Mouse (Mus musculus): ENCODE results near the gene Rab5if. TPM values are rescaled to one million over a fixed set of nuclear protein-coding genes. Genes with fewer than 3 reads are reported as not detected.
A peak's percentile ranks its signal among the peaks of the same experiment; 100 is the strongest.
"Not testable (repeated sequence)": the region's sequence is repeated elsewhere in the genome, so short reads cannot be mapped to it uniquely, and the experiment has no call there.

Gene Rab5if
- polyA plus RNA-seq, 1 experiment: 134 TPM

DNA sequence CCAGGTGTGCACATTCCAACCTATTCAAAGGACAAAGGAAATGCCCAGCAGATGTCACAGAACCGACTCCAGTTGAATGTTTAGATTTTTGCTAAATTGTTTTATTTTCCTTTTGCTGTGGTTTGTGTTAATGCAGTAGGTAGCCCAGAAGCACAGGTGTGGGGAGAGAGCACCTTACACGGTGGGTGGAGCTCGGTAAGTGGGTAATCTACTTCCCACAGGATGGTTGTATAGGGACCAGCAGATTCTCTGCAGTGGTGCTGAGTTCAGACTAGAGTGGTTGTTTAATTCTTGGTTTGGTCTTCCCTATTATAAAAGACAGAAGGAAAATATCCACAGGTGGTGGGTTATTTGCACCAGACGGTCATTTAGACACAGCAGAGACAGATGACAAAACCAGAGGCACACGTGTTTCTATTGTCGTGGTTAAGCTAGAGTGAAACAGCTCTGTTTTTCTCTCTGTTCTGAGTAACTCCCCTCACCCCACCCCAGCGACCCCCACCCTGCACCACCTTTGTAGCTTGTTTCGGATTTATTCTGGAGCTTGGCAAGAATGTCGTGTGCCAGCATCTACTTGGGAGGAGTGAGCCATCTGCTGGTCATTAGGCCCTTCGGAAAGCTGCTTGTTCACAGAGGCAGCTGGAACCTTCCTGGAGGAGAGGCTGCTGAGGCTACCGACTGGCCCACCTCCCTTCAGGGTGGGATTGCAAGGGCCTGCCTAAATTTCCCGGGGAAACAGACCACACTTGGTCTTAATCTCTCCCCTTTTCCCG, 8.7 kb upstream of the Rab5if start:
- not testable (repeated sequence) for DNase-seq (ENCODE audit: low spot score)

DNA sequence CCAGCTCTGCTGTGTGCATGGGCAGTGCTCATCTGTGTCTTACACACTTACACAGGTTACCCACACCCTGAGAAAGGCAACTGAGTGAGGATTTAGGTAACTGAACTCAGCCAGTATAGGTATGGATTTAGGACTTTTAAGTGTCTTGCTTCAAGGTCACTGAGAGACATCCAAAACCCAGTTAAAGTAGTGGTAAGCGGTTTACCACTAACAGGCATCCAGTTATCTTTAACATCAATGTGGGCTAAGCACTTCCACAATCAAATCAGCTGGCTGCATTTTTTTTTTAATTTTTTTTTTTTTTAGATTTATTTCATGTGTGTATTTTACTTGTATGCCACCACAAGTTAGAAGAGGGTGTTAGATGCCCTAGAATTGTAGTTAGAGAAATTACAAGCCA, 6.6 kb upstream of the Rab5if start:
- no peak for DNase-seq (ENCODE audit: low spot score)

DNA sequence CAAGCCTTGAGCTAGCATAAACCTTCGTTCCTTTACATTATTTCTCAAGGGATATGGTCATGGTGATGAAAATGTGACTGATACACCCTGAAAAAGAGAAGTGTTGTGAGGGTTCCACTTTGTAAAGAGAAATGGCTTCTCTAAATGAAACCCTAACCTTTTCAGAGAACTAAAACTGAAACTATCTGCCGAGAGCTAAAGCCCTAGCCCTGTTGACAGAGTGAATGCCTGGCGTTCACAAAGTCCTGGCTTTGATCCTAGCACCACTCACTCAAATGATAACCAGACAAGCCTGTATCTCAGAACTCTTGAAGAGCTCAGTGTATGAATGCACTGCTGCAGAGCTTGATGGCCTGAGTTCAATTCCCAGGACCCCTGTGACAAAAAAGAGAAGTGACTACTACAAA, 5.5 kb upstream of the Rab5if start:
- DNase-seq (ENCODE audit: low spot score): no peak

DNA sequence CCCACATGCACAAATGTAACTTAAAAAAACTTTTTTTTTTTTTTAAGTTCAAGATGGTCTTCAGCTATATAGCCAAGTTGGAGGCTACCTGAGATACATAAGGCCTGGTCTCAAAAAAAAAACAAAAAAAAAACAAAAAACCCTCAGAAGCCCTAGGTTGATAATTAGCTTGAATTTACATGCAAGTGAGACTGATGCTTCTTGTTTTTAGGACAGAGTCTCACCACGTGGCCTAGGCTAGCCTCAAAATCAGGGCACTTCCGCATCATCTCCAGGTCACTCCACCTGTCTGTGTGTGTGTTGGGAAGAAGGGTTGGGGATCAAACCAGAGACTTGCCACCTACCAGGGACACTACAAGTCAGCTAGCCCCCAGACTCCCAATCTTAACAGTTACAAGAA, 5.1 kb upstream of the Rab5if start, which contains the start of gene 4930518I15Rik:
TSS of gene 4930518I15Rik (minus strand) at position 112 of the 400 bp plus-strand sequence.
- DNase-seq (ENCODE audit: low spot score): no peak

DNA sequence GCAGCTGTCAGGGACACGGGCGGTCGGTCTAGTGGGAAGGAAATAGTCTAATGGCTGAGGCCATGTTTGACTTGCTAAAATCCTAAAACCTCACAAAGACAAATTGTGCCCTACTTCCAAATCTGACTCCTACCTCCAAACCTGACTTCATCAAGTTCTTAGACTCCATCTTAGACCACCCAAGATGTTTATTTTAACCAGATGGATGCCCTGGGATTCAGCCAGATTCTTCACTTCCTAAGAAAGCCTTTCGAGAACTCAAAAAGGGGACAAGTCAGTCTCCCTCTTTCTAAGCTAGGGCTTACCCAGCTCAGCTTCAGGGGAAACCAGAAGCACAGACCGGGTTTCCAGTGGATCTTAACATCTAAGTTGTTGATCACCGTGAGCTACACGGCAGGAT, 4.3 kb upstream of the Rab5if start:
- DNase-seq (ENCODE audit: low spot score): no peak

DNA sequence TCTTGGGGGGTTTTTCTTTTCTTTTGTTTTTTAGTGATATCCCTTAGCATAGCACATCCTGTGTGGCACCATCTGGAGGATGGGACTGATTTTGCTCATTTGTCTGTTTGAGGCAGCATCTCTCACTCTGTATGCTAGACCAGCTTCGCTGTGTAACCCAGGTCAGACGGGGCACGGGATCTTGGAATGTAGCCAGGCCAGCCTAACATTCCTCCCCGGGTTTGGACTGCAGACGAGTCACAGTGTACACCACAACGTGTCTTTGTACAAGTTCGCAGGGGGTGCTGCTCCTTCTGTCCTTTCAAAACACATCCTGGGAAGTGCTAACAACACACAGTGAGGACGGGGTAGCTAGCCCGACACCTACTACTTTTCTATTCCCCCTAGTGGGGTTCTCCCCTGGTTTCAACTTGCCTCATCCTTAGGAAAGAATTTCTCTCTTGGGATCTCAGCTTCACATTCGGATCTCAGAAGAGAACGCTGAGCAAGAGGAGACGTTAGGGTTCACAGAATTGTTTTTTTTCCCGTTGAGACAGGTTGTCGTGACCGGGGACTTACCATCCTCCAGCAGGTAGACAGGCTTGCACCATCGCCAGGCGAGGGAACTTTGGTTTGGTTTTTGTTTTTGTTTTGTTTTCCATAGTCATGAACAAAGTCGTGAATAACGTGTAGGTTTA, 749 bp upstream of the Rab5if start:
- DNase-seq (ENCODE audit: low spot score): no peak

DNA sequence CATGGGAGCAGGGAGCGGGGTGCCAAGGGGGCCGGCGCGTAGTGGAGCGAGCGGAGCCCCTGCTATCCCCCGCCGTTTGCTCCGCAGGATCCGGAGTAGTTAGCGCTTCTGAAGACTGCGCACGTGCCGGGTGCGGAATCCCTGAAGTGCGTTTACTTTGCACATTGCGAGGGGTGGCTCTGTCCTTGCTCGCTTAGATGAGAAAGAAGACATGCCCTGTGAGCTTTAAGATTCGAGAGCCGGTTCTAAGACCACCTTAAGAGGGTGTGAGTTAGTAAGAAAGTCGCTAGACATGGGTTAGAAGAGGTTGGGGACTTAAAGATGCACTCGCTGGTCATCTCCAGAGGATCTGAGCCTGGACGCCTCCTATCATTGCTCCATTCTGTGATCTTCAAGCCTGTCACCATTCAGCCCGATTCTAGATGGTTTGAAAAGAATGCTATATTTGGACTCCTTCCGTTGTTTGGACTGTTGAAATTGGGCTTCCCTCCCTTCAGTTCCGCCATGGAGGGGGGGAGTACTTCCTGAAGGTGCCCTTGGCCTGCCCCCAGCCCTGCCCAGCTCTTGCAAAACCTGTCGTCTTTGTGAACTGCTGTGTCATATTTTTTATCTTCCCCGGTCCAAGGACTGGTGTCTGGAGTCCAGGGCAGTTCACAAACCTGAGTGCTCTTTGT, 696 bp downstream of the Rab5if start:
- DNase-seq (ENCODE audit: low spot score): peak; percentile 36

DNA sequence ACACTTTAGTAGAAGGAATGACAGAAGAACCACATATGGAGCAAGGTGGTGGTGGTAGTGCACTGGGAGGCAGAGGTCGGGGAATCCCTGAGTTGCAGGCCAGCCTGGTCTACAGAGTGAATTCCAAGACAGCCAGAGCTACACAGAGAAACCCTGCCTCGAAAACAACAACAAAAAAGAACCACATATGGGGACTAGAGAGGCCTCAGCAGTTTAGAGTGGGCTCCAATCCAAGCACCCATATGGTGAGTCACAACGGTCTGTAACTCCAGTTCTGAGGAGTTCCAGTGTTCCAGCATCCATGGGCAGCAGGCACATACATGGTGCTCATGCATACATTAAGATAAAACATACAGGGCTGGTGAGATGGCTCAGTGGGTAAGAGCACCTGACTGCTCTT, 1.6 kb downstream of the Rab5if start:
- DNase-seq (ENCODE audit: low spot score): no peak

DNA sequence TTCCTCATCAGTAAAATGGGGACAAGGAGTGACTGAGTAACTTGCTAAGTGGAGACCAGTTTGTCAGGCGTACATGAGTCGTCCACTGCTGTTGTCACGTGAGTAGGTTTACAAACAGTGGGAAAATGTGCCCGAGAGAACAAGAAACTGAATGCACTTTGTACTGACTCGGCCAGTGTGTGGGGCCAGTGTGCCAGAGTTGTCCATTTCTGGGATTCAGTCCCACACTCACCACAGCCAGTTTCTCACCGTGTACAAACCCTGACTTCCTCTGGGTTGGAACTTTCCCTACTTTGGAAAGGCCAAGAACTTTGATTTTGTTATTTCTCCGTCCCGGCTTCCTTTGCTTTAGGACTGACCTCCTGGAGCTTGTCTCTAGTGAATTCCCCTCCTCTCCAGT, 6.1 kb downstream of the Rab5if start:
- DNase-seq (ENCODE audit: low spot score): no peak

DNA sequence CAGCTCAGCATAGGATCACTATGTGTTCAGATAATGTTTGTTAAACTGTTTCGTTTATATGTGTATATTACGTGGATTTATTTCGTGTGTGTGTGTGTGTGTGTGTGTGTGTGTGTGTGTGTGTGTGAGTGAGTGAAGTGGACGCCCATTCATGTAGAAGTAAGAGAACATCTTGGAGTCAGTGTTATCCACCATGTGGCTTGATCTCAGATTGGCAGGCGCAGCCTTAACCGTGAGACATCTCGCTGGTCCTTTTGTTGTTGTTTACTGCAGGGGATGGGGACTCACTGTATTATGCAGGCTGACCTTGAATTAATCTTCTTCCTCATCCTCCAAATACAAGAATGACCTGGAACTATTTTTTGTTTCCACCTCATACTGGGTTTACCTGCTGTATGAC, 6.6 kb downstream of the Rab5if start:
- no peak for DNase-seq (ENCODE audit: low spot score)

DNA sequence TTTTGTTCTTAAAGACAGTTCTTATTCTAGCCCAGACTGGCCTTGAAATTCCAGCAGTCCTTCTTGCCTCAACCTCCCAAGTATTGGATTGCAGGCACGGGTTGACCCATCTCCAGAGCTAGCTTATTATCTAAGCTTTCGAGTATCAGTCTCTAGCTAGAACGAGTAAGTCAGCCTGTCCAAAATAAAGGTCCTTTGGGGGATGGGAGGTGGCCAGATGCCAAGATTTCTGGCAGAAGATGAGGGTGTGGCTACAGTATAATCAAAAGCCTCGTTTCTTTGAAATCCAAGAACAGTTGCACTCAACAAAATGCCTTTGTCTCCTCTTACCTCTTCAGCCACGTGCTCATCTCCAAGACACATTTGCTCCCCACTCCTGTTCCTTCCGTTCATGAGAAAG, 7.6 kb downstream of the Rab5if start:
- DNase-seq (ENCODE audit: low spot score): no peak

DNA sequence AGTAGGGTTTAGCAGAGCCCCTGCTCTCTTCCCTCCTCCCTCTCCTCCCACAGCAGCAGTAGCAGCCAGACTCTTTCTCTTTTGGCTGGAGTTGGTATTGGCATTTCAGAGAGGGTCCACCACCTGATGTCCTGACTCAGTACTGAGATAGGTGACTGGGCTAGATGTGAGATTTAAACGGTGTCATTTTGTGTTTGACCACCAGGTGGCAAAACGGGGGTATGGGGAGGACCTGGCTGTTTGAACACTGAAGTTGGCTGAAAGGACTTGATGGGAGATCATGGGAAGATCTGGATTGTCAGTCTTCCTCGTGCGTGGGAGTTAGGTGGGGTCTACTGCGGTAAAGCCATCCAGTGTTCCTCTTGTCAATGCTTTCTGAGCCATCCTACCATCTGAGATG, 10.7 kb downstream of the Rab5if start:
- DNase-seq (ENCODE audit: low spot score): no peak

DNA sequence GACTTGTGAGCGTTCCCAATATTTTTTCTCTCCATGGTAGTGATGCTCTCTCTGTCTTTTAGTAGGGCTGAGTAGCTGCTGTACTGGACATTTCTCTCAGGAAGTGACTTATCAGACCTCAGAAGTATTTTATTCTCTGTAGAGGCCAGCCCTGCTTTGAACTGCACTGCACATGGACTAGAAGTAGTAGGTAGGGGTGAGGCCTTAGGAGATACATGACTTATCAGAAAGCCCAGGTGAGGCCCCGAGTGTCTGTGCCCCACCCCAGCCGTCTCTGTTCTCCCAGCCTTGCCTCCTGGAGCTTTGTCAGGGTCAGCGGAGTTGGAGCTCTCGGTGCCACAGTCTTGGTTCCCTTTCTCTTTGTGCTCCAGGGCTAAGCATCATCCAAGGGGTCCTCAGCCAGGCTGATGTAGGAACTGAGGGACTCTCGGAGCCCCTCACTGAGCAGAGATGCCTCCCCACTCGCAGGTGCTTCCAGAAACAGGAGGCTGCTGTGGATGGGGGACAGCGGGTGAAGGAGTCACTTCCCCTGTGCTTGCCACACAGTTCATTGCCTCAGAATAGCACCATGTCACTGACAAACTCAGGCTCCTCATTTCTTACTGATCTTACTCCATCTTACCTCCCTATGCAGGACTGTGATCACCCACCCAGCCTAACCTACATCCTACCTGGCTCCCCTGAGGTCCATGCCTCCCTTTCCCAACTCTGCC, 11.3 kb downstream of the Rab5if start:
- DNase-seq (ENCODE audit: low spot score): no peak

DNA sequence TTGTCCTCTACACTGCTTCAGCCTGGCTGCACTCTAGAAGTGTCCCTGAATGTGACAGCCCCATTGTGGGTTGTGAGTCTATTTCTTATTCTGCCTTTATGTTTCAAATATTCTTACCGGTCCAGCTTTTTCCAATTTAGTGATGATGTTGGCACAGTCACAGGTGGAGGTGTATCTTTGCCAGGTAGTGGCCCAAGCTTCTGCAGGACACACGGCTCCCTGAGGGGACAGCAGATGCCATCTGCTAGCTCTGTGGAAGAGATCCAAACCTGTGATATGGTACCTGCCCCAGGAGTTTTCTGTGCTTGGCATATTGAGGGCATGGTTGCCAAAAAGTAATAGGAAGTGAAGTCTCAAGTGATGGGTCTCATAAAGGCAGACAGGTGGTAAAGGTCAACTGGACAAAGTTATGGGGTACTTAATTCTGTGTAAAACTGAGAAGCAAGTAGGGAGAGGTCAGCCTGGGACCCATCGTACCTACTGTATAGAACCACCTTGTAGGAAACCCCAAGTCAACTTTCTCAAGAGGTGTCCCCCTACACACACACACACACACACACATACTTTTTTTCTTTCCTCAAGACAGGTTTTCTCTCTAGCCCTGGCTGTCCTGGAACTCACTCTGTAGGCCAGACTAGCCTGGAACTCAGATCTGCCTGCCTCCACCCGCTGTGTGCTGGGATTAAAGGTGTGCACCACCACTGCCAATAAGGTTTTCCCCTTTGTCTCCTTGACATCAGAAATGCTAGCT, 12.0 kb downstream of the Rab5if start:
- no peak for DNase-seq (ENCODE audit: low spot score)

DNA sequence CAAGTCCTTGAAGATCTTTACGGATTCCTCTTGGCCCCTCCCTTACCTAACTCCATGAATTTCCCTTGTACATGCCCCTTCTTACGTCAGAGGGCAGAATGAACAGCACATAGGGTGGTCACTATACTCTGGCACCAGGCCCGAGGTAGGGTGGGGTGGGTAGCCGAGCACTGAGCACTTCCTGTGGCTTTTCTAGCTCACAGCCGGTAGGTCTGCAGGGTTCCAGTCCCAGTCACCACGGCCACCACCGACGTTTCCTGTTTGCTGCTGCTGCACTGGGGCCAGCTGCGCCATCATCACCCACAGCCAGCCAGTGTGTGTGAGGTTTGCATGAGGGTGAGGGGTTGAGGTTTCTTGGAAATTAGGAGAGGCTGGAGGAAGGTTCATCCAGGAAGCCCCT, 14.8 kb downstream of the Rab5if start:
- no peak for DNase-seq (ENCODE audit: low spot score)

DNA sequence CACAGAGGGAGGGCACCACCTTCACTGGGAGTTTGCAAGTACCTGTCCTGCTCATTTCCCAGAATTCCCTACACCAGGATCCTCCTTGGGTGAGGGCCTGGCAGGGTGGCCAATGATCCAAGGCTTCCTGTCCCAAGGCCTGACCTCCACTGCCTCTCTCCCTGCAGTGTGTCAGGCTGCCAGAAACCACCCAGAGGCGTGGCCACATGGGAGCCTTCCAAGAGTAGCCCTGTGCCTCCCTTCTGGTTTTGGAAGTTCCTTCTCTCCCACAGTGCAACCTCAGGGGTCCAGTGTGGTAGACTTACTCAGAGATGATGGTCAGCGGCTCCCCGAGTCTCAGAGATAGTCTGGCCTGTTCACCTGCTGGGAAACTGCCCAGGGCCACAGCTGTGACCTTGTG, 16.6 kb downstream of the Rab5if start:
- DNase-seq (ENCODE audit: low spot score): no peak

DNA sequence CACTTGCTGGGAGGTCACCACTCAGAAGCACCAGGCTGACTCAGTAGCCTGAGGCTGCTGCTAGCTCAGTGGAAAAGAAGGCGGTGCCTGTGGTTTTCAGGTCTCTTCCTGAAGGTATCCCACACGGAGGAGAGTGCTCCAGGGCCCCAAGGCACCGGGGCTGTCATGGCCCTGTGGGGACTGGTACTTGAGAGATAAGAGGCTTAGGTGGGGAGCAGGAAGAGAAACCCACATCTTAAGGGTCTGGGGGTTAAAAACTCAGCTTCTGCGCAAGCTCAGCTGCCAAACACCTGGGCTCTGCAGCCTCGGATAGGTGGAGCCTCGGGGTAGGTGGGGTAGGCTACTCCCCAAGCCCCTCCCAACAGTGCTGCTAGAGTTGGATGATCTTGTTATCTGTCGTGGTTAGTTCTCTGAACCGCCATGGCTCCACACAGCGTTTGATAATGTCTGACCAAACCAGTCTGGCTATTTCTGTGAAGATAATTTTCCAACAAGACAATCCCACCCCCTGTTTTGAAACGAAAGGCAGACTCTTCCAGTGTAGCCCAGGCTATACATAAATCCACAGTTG, 19.6 kb downstream of the Rab5if start:
- DNase-seq (ENCODE audit: low spot score): no peak

DNA sequence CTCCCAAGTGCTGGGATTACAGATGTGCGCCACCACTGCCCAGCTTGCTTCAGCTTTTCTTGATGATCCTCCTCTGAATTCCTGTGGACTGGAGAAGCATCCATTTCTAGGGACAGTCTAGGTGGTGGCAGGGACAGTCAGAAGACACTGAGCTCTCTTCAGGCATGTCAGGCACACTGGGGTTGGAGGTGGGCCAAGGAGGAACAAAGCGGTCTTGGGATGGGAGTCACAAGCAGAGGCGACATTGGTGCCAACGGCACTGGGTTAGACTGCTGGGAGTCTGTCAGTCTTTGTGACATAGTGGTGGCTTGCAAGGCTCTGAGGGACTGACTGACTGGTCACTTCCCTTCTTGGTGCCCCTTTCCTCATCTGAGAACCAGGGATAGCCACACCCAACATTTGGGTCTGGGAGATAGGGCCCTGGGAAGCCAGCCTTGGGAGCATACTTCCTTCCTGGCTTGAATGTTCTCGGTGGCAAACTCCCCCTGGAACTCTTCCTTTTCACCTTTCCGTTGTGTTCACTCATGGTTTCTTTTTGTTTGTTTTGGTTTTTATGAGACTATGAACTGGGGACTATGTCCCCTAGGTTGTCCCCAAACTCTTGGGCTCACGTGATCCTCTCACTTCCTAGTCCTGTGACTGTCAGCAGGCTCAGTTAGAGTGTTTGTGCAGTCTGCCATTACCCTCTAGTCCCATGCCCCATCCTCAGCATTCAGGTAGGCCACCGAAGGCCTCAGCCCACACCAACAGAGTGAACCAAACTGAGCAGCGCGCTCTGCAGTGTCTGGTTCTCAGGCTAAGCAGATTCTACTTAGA, 21.7 kb downstream of the Rab5if start:
- no peak for DNase-seq (ENCODE audit: low spot score)

DNA sequence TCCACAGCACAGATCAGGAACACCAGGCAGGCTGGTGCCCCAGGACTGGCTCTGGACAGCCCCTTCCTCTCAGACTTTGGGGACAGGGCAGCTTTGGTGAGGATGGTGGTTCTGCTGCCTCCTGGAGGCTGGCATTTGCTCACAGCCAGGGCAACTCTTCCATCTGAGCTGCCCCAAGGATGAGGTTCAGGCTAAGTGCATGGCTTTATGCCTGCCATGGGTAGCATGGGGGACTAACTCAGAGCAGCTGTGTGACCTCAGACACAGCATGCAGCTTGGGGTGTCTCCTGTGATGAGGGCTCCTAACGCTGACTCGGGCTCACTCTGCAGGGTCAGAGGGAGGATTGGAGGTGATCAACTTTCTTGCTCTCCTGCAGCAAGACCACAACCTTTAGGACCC, 22.7 kb downstream of the Rab5if start:
- DNase-seq (ENCODE audit: low spot score): not testable (repeated sequence)

DNA sequence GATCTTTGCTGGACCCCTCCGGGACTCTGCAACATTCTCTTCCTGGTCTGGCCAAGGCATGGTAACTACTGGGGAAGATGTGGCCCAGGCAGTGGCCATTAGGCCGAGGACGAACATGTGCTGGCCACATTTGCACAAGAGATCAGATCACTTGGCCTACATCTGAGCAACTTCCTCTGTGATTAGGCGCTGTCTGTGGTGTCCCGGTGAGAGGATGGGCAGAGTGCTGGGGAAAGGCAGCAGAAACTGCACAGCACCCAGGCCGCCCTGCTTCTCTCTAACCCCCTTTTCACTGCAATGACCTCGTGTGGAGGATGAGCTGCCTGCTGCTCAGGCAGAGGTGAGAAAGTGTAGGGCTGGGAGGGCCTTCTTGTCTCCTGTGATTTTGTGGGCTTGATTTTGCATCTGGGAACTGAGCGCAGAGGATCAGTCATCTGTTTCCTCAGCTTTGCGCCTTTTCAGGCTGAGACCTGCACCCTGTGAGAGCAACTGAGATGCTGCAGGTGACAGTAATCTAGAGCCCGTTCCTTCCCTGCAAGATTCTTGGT, 23.2 kb downstream of the Rab5if start:
- DNase-seq (ENCODE audit: low spot score): no peak

Measured in urinary bladder, adult 2 months (tissue).